Mouse (Mus musculus) c-Kit-negative CD71-positive TER-119-positive erythroid progenitor cells, embryonic 14.5 days (primary cell): ENCODE results near the gene Ddc.

Experiments used
- DNase-seq: peaks from one replicate; pipeline ENCODE4 v3.0.0-alpha.2; 2013; ENCODE audit warnings: low read depth, low spot score

Gene Ddc

DNA sequence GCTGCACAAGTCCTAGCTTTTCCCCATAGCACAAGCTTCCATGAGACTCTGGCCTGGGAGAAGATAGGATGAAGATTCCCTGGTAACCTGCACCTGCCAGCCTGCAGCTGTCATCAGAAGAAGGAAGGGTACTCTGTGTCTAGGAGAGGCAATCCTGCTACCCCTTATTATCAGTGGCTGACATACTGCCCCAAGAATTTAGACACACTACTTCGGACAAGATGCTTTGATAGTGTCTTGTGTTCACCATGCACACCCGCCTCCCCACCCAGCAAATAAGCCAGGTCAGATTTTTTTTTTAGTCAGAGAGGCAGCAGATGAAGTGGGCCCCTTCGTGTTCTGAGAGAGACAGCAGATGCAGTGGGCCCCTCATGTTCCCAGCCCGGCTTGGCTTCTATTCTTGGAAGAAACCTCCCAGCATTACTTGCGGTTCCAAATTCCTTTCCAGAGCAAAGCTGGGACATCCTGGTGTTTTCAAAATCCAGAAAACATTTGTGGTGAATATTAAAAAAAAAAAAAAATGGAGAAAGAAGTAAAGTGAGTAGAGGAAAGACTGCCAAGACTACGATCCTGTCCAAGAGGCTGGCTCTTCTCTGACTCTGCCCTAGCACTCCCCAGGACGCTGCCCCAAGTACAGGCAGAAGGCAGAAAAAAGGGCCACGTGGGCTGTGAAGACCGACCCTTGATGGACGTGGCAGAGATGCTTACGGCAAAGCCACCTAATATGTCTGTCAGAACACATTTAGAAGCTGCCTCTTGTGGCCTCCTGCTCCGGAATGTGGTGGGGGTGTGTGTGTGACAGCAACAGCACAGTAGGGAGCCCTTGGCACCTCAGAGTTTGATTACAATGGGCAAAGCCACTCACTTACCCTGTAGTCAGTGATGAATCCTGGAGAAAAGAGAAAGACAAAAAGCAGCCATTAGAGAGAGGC, 73.7 kb downstream of the Ddc start:
- DNase-seq = no peak

DNA sequence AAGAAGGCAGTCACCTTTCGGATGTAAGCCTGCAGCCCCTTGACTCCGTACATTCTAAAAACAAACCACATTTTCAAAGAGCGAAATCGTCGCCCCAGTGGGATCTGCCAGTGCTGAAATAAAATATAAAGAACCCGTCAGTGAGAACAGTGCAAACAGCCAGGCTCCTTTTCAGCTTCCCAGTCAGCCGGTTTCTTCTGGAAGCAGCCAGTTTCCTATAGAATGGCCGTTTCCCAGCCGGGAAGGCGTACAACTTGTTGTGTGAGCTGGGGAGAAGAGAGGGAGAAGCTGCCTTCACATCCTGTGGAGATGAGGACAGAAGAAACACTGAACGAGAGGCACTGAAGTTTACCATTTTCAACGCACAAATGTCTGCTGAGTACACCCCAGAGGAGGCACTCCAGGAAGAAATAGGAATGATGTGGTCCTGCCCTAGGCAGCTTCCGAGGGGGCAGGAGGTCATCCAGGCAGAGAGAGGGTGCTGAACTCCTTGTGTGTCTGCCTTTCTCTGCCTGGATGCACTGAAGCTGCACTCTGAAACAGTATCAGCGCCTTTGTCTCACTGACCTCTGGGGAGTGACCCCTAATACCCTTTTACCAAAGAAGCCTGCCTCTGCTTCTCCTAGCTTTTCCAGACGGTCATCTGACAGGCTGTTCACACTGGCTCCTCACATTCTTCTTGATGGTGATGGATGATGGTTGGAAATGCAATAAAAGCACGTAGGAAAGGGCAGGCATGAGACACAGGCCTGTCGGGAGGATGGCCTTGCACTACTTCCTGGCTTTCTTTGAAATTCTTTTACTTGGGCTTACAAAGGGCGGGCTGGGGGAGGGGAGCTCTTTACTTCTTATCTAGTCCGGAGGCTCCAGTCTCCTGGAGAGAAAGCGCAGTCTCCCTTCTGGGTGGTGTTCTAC, 75.5 kb downstream of the Ddc start:
- DNase-seq = no peak

DNA sequence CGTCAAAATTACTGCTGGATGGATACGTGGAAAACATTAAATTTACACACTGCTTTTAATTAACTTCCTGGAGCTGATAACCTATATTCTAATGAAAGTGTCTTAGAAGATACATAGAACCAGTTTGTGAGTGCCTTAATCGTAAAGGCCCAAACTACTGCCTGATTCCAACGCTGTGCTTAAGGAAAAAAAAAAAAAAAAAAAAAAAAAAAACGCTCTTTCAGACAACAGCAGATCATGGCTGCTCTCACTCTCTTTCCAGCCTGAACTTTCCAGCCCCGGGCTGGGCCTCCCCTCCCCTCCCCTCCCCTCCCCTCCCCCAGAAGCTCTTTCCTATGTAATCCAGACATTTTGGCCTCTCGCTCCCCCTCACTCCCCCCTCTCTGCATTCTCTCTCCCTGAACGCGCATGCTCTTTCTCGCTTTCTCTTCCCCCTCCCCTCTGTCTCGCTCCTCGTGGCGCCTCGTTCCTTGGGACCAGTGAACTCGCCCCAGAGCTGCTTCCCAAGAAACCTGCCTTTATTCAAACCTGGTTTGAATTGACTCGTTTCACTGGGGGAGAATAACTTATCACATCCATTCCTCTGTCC, 76.5 kb downstream of the Ddc start:
- no peak for DNase-seq

DNA sequence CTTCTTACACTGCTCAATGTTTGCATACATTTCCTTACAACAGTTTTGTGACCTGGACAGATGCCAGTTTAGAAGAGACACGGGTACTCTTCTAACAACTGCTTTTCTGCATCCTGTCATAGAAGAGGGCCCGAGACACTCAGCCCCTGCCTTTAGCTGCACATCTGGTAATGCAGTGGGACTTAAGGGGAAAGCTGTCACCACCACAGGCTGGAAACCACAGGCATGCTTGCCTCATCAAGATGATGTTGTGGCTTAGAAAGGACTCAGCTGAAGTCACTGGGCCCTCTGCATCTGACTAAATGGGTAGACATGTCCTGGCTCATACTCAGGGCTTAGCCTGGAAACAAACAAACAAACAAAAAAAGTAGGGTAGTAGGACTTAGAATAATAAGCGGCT, 77.2 kb downstream of the Ddc start:
- DNase-seq = no peak

DNA sequence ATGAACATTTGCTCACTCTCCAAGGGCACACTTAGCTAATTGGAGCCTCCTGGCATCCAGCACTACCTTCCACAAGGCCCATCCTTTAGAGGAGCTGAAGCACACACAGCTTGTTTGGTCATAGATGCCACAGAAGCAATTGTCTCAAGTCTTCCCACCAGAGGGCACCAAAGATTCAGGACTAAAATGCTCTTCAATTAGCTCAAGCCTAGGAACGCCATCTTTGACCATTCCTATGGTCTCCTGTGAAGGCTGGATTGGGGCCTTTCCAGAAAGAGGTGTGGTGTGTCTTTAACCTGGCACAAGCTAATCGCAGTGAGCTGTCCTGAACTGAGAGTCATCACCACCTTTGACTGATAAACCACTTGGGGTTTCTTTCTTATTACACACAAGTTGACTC, 77.7 kb downstream of the Ddc start:
- peak; percentile 95 for DNase-seq

DNA sequence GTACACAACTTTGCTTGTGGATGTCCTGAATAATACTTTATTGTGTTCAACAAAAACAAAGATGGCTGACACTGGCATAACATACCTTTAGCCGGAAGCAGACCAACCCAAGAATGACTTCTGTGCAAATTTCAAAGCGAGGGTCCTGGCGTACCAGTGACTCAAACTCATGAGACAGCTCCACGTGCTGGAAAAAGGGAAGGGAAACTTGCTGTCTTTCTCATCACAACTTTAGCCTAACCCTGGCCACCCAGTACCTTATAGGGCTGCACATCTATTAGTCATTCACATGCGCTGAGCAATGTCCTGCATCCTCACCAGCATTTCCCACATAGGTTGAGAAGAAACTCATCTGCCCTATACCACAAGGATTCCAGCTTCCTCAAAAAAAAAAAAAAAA, 78.7 kb downstream of the Ddc start:
- no peak for DNase-seq

DNA sequence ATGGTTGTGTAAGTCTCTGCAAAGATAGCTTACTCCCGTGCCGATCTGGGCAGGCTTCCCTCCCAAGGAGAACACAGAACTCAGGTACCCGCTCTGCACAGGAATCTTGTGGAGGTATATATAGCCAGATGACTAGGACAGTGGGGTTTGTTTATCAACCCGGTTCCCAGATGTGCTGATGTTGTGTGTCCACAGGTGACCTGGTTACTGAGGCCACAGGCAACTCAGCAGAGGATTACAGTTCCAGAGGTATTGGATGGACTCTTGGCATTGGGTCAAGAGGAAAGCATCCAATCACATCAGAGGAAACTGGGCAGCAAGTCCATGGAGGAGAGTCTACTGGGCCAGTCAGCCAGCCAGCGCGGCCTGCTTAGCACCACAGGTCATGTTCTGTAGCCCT, 79.1 kb downstream of the Ddc start:
- DNase-seq = no peak

DNA sequence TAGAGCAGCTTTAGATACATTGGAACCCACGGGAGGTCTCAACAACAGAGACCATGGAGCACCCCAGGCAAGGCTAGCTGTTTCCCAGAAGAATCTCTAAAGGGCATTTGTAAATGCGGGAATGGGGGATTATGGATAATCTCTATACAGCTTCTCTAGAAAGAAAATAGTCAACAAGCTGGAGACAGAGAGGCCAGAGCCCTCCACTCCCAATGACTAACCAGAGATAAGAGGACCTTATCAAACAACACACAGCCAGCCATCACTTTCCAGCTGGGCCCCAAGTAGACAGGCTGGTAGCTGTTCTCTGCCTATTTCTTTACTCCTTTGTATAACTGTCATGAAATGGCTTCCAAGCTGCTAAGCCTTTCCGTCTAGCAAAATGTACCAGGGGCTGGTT, 82.2 kb downstream of the Ddc start:
- peak; percentile 68 for DNase-seq

DNA sequence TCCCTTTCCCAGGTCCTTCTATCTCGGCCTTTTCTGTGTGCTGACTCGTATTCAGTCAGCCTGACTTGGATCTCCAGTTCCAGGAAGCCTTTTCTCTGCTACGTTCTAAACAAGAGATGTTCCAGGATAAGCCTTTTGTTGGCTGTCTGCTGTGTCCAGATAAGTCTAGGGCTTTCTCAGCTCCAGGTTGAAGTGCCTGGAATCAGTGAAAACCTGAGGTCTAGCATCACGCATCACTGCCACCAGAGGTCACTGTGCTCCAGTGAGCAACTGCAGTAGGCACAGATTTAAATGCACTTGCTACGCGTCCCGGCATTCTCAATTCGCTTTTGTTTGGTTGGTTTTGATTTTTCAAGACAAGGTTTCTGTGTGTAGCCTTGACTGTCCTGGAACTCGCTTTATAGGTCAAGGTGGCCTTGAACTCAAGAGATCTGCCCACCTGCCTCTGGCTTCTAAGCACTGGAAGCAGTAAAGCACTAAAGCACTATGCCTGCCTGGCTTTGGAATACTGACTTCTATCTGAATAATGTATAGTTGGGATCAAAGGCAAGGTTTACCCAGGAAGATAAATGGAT, 86.0 kb downstream of the Ddc start:
- DNase-seq = peak; percentile 88

DNA sequence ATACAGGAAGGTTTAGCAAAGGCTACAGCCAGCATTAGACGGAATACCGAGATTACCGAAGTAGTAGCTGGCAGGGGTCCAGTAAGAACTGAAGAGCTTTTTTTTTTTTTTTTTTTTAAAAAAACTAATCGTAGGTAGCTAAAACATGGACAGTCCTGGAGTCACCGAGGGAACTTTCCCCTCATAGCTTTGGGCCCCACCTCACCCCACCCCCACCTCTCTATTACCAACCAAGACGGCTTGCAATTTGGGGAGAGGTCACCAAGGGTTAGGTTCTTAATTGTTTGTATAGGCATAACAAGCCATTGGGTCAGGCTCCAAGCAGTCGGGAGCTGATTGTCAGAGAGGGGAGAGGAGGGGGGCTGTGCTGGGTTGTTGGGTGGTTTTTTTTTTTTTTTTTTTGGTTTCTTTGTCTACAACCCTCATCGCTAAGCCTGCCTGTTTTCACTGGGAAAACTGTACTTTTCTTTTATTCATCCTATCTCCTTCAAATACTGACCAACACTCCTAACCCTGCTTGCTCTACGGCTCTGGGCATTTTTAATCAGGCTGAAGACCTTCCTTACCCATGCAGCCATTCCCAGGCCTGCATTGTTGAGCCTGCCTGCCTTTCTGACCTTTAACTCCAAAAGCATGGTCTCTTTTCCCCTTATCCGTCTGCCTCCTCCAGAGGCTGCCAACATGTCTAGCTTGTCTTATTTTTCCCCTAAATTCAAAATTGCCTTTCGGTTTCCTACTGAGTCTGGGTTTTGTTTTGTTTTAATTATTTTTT, 88.4 kb downstream of the Ddc start:
- no peak for DNase-seq

DNA sequence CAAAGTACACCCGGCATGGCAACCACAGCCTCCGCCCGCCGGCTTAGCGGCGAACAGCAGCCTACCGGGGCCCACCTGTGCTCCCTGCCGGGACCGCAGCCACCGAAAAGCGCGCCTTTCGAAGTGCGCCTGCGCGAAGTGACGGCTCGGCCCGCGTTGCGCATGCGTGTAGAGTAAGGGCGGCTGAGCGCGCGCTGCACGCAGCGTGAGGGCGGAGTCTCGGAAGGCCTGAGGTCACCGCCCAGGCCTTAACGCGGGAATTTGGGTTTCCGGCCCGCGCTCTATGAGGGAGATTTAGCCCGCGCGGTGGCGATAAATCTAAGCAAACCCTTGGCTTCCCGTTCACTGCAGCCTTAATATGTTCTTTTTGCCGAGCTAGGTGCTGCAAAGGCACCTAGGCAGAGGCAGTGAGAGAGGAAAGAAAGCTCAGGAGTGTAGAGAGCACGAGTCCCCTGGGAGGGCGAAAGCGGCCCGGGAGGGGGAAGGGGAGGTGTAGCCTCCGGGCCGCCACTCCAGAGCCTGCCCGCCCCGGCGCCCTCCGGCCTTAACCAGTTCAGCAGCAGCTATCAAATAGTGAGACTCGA, 89.0 kb downstream of the Ddc start, which contains the start of gene Fignl1:
Fignl1 (minus strand) TSS at position 143 of the 584 bp plus-strand sequence.
- peak; percentile 98 for DNase-seq

DNA sequence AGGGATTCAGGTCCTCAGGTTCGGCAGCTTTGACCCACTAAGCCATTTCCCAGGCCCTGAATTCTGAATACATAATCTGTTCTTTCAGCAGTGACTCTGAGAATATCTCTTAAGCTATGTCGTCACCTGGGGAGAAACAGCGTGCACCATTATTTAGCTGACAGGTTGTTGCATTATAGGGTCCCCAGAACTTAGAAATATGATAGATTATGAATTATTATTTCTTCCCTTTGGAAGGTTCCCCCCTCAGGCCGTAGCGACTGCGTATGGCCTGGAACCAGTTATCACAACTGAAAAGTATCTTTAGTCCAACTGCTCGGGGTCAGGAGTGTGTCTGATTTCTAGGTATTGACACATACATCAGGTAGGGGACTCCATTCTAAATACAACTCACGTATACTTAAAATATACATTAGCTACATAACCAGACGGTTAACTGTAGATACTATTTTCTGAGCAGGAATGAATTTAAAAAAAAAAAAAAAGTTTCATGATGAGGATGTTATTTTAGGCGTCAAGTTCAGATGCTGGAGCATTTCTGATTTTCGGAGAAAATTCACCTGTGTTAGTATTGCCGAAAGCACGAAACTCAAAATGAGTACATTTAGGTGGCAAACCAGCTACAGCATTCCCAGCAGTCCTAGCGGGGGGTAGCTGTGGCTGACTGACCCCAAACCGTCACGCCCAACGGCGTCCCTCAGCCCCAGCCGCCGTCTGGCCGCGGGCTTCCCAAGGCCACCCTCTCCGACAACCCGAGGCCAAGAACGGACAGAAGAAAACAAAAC, 89.7 kb downstream of the Ddc start:
- no peak for DNase-seq

DNA sequence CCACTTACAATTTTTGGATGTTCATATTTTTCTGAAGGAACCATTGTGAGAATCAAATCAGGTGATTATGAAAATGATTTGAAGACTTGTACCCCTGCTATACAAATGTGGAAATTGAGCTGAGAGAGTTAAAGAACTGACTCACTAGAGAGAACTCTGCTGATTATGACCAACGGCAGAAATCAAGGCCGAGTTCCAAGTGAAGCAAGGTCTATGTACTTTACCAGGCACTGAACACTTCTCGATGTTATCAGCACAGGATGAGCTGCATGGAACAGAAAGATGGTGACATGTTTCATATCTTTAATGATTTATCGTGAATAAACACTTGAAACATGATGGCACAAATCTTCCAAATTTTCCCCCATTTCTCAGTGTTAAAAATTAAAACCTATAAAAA, 92.0 kb downstream of the Ddc start:
- DNase-seq = no peak

DNA sequence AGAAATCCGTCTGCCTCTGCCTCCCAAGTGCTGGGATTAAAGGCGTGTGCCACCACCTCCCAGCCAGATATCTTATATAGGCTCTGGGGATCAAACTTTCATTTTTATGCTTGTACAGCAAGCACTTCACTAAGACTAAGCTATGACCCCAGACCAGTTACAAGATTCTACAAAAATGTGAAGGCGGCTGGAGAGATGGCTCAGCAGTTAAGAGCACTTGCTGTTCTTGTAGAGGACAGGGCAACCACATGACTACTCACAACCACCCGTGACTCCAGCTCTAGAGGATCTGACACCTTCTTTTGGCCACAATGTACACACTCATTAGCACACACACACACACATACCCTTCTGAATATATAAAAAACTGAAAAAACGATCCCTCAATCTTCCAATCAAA, 93.5 kb downstream of the Ddc start:
- DNase-seq = no peak

DNA sequence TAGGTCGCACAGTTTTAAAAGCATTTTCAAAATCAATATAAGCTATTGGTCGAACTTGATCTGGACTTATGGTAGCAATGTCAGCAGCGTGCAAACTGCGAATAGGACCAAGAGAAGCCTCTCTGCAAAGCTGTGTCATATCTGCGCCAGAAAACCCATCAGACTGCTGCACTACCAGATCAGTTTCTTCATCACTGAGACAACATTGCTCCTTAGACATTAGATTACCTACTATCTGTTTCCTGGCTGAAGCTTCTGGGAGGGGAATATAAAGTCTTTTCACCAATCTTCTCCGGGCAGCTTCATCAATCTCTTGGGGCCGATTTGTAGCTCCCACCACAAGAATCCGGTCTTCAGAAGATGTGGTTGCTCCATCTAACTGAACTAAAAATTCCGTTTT, 96.9 kb downstream of the Ddc start:
- DNase-seq = no peak

DNA sequence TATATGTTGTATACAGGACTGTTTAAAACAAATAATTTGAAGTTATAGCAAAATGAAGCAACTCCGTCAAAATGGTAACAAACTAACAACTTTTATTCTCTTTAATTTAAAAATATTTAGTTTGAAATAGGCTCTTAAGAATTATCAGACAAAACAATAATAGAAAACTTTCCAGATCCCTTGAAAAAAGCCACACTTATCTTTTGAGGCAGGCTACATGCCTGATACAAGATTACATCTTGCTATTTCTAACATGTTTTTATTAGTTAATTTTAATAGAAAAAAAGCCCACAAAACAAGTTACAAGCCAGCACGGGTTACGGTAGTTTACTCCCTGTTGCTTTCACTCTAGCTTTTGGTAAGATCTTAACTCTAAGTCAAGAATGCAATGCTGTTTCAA, 97.6 kb downstream of the Ddc start:
- DNase-seq = no peak

DNA sequence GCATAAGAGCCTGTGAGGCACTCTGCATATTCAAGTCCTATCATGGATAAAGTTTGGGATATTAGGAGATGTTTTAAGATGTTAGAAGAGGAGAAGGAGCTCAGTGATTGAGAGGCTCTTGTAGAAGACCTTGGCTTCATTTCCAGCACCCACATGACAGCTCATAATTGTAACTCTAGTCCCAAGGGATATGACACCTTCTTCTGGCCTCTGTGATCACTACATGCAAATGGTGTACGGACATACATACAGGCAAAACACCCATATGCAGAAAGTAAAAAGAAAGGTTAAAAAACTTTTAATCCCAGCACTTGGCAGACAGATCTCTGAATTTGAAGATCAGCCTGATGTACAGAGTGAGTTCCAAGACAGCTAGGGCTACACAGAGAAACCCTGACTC, 99.3 kb downstream of the Ddc start:
- no peak for DNase-seq

DNA sequence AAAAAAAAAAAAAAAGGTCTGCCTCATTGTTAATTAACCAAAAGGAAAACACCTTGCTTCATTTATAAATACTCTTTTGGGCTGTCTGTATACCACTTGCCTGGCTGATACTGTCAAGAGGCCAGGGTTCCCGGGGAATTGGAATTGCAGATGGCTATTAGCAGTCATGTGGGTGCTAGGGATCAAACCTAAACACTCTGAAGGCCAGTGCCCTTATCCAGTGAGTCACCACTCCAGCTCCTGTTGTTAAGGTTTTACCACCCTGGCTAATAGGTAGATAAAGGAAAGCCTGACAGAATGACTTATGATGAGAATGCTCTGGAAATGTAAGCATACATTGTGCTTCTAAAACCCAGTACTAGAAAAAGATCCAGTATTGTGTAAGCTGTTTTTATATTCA, 103.3 kb downstream of the Ddc start:
- no peak for DNase-seq

DNA sequence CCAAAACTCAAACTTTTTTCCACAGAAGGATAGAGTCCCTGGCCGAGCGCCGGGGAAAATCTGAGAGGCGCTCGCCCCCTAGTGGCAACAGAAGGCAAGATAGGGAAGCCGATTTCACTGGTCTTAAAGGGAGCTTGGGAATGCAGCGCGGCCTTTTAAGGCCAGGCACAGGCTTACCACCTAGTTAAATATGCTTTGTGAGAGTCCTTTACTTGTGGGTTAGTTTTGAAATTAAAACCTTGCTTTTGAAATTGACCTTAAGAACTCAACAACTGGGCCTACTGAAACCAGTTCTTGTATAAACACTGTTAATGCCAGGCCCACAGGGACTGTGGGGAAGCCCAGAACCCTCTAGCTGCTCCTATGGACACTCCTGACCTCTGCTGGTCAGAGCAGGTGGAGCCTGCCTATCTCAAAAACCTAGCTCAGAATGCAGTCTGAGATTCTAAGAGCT, 109.4 kb downstream of the Ddc start:
- peak; percentile 64 for DNase-seq

DNA sequence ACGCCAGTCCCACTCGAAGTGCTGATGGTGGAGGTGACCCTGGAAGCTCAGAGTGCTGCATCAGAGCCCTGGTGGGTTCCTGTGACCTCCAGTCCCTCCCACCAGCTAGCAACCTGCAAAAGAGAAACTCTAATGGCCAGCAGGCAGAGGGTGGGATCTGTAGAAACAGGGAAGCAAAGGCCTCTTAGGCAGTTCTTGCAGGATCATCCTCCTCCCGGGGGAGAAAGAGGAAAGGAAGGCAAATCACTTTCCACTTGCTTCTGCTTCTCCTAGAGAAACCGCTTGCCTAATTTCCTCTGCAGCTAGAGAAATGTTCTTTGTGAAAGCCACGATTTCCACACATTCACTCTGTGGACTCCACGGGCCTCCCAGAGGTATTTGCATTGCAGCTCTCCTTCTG, 112.5 kb downstream of the Ddc start:
- DNase-seq = no peak
